Comparison of ENCODE assay signal across 9 mouse cellular contexts in genomic region chr2:28432811-28433210, GRCm38 (mm10). TPM values are rescaled to one million over a fixed set of nuclear protein-coding genes. Genes with fewer than 3 reads are reported as not detected.
DNase-seq lines count a peak whose midpoint lies in the region.
"Had no signal": no experiment of that assay in that cellular context is flagged by ENCODE, and none has a peak within 500 bp of the region (broad histone marks: within the 10 kb centered on the region; RNA-seq: fewer than 3 reads in every experiment).

No protein-coding gene starts in this region.

- DNase-seq in ovary, postnatal 36 days (ENCODE audit: low spot score) = peak; percentile 59
- no peak for DNase-seq in ovary, postnatal 14 days (ENCODE audit: low spot score)
- DNase-seq in adrenal gland, postnatal 36 days = peak; percentile 87
- peak; percentile 31 to 48 for DNase-seq in lung, adult 18-20 months
- DNase-seq in testis, postnatal 14 days (ENCODE audit: low spot score) = peak; percentile 75
- DNase-seq in thymus, postnatal 4 days = no peak
- DNase-seq in right cerebral cortex, postnatal 25 days = no peak

RNA-seq across cellular contexts. Expression of gene Ppp1r26, which starts 13.8 kb away (rescaled TPM):
- total RNA-seq in adrenal gland, postnatal 36 days (2021) = 1 to 10 TPM; 5.1 to 5.6 TPM

RNA-seq across cellular contexts. Expression of gene 1700007K13Rik, which starts 33.3 kb away (rescaled TPM):
- not detected for total RNA-seq in adrenal gland, postnatal 36 days (2021)
- total RNA-seq: common myeloid progenitor, adult 5-6 weeks; G1E had no signal

RNA-seq across cellular contexts. Expression of gene Mrps2, which starts 35.1 kb away (rescaled TPM):
- 10 to 100 TPM; 51.1 to 56.2 TPM for total RNA-seq in adrenal gland, postnatal 36 days (2021)

Comparison
In these comparisons a context has a peak if more than half of its experiments do, and no peak if none do; other contexts are left out.
1. DNase-seq: peak in ovary, postnatal 36 days (single experiment), adrenal gland, postnatal 36 days (2 of 2), lung, adult 18-20 months (2 of 2) and testis, postnatal 14 days (single experiment); none in ovary, postnatal 14 days (single experiment), thymus, postnatal 4 days (single experiment) and right cerebral cortex, postnatal 25 days (single experiment).